Mouse (Mus musculus) olfactory bulb, adult 2 months (tissue): ENCODE data around the gene Loxl3.

Experiments
- CTCF ChIP-seq: fragments of 200-500 bp; IDR thresholded peaks from 2 replicates; pipeline ENCODE4 v1.5.1; 2012; ENCODE audit warnings: low read depth, mild to moderate bottlenecking, low read length, moderate library complexity; ENCODE audit not compliant: insufficient read depth
- POLR2A ChIP-seq: fragments of 200-500 bp; IDR thresholded peaks from 2 replicates; pipeline ENCODE4 v1.6.1; 2012; ENCODE audit warnings: mild to moderate bottlenecking, low read depth, low read length, moderate library complexity; ENCODE audit not compliant: insufficient read depth

DNA sequence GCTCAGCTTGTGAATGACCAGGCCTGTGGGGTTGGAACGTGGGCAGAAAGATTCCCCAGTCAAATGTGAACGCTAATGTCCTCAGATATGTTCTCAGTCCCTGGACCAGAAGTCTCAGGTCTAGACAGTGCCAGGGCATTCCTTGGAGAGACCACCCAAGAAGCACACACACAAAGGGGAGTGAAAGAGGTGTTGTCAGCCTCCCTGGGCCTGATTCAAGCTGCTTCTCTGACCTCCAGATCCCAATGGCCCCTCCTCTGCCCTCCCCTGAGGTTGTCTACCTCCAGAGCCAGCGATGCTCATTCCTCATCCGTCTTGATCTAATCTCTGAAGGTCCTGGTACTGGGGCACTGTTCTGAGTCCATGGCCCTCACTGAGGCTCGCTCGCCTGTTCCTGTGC lies 9.6 kb downstream of the Loxl3 start:
- TF ChIP-seq CTCF (no peak), POLR2A (no peak)
